Mouse (Mus musculus): ENCODE results near the gene Reps2.

- TF ChIP-seq CTCF (IDR thresholded peaks at IDR 0.05; ENCODE audit: low read depth) (no peak), EP300 (IDR thresholded peaks at IDR 0.05; ENCODE audit: low read depth) (no peak)
These were observed 101.5 kb downstream of the Reps2 start for GRCm38 (mm10) chrX:162541961-162542360.

Data from heart, postnatal 0 days (tissue).